Mouse (Mus musculus): ENCODE data around the gene Sf3a3.

GRCm38 (mm10) chr4:124667476-124668033 lies 47.0 kb upstream of the Sf3a3 start:
- TF ChIP-seq POLR2A (IDR thresholded peaks at IDR 0.05; ENCODE audit: insufficient read length, low read depth) (no peak), USF1 (IDR thresholded peaks at IDR 0.05; ENCODE audit: low read depth) (no peak), E2F4 (IDR thresholded peaks at IDR 0.05; ENCODE audit: insufficient read depth) (no peak), MYOD1 (IDR thresholded peaks at IDR 0.05; ENCODE audit: control insufficient read depth in 1 of 3, insufficient read length in 2 of 3, low read depth in 2 of 3) (no peak), POLR2AphosphoS2 (IDR thresholded peaks at IDR 0.05; ENCODE audit: insufficient read length, low read depth) (no peak), MAX (IDR thresholded peaks at IDR 0.05; ENCODE audit: low read depth) (no peak), MYOG (IDR thresholded peaks at IDR 0.05; ENCODE audit: control insufficient read depth in 1 of 3, insufficient read depth in 1 of 3, insufficient read length in 2 of 3, low read depth in 2 of 3) (no peak), CEBPB (IDR thresholded peaks at IDR 0.05; ENCODE audit: insufficient read depth, poor library complexity, severe bottlenecking) (no peak), TCF12 (IDR thresholded peaks at IDR 0.05; ENCODE audit: insufficient read depth, poor library complexity, severe bottlenecking) (no peak), TCF3 (IDR thresholded peaks at IDR 0.05; ENCODE audit: insufficient read length, low read depth) (no peak), SRF (IDR thresholded peaks at IDR 0.05; ENCODE audit: control insufficient read depth, insufficient read length, low read depth) (no peak), REST (IDR thresholded peaks at IDR 0.05; ENCODE audit: insufficient read depth, insufficient read length) (no peak)
